Mouse (Mus musculus): Measurements from ENCODE around the gene Dcdc2c. TPM values are rescaled to one million over a fixed set of nuclear protein-coding genes. Genes with fewer than 3 reads are reported as not detected.

Dcdc2c gene
- polyA plus RNA-seq, 1 experiment from 2014 or later: not detected

- no peaks in the 10 kb centered on the region for H3K27me3 ChIP-seq (ENCODE audit: control insufficient read depth, insufficient read depth, low read length)
- H3K4me1 ChIP-seq (ENCODE audit: control insufficient read depth, insufficient read depth, low read length): no peaks in the 10 kb centered on the region
- H3K27ac ChIP-seq (ENCODE audit: low read length): no peak within 1 kb of the TSS
- H3K4me2 ChIP-seq (ENCODE audit: low read depth, low read length): no peak within 1 kb of the TSS
- WGBS: 68% methylated on average over 8 of the region's 8 CpGs
- H3K9ac ChIP-seq (ENCODE audit: low read length): no peak within 1 kb of the TSS
- H3K4me3 ChIP-seq (replicated peaks; ENCODE audit: low read length): no peak within 1 kb of the TSS
- ATAC-seq (ENCODE audit: insufficient read depth, low FRiP score): no peak
- no peaks in the 10 kb centered on the region for H3K9me3 ChIP-seq (replicated peaks; ENCODE audit: control insufficient read depth, low read length)
- H3K36me3 ChIP-seq (ENCODE audit: control insufficient read depth, insufficient read depth, low read length): no peaks in the 10 kb centered on the region
Measured at GRCm38 (mm10) chr12:28582423-28582822, 30.2 kb upstream of the Dcdc2c start, which contains the start of gene Allc. TSS of gene Allc (minus strand) at chr12:28582523.

GRCm38 (mm10) chr12:28579132-28579531 is 26.9 kb upstream of the Dcdc2c start:
- Histone ChIP-seq H3K9ac (ENCODE audit: low read length) (no peak overlapping the region), H3K4me2 (ENCODE audit: low read depth, low read length) (no peak overlapping the region), H3K27me3 (ENCODE audit: control insufficient read depth, insufficient read depth, low read length) (no peaks in the 10 kb centered on the region), H3K4me3 (replicated peaks; ENCODE audit: low read length) (no peak overlapping the region), H3K9me3 (replicated peaks; ENCODE audit: control insufficient read depth, low read length) (no peaks in the 10 kb centered on the region), H3K36me3 (ENCODE audit: control insufficient read depth, insufficient read depth, low read length) (no peaks in the 10 kb centered on the region), H3K27ac (ENCODE audit: low read length) (no peak overlapping the region), H3K4me1 (ENCODE audit: control insufficient read depth, insufficient read depth, low read length) (no peaks in the 10 kb centered on the region)
- ATAC-seq (ENCODE audit: insufficient read depth, low FRiP score): no peak
- WGBS: 29% methylated on average over 4 of the region's 4 CpGs

- no peaks in the 10 kb centered on the region for H3K9me3 ChIP-seq (replicated peaks; ENCODE audit: control insufficient read depth, low read length)
- H3K27ac ChIP-seq (ENCODE audit: low read length): no peak overlapping the region
- H3K36me3 ChIP-seq (ENCODE audit: control insufficient read depth, insufficient read depth, low read length): no peaks in the 10 kb centered on the region
- ATAC-seq (ENCODE audit: insufficient read depth, low FRiP score): no peak
- H3K4me2 ChIP-seq (ENCODE audit: low read depth, low read length): no peak overlapping the region
- no peaks in the 10 kb centered on the region for H3K4me1 ChIP-seq (ENCODE audit: control insufficient read depth, insufficient read depth, low read length)
- H3K4me3 ChIP-seq (replicated peaks; ENCODE audit: low read length): no peak overlapping the region
- no peaks in the 10 kb centered on the region for H3K27me3 ChIP-seq (ENCODE audit: control insufficient read depth, insufficient read depth, low read length)
- WGBS: 84% methylated on average over 3 of the region's 3 CpGs
- no peak overlapping the region for H3K9ac ChIP-seq (ENCODE audit: low read length)
Measured at GRCm38 (mm10) chr12:28578147-28578546, 25.9 kb upstream of the Dcdc2c start.

- Histone ChIP-seq H3K9ac (ENCODE audit: low read length) (no peak overlapping the region), H3K36me3 (ENCODE audit: control insufficient read depth, insufficient read depth, low read length) (no peaks in the 10 kb centered on the region), H3K27me3 (ENCODE audit: control insufficient read depth, insufficient read depth, low read length) (no peaks in the 10 kb centered on the region), H3K4me1 (ENCODE audit: control insufficient read depth, insufficient read depth, low read length) (no peaks in the 10 kb centered on the region), H3K4me3 (replicated peaks; ENCODE audit: low read length) (no peak overlapping the region), H3K27ac (ENCODE audit: low read length) (no peak overlapping the region), H3K4me2 (ENCODE audit: low read depth, low read length) (no peak overlapping the region), H3K9me3 (replicated peaks; ENCODE audit: control insufficient read depth, low read length) (no peaks in the 10 kb centered on the region)
- ATAC-seq (ENCODE audit: insufficient read depth, low FRiP score): no peak
- 70% methylated on average over 6 of the region's 6 CpGs for WGBS
Measured at GRCm38 (mm10) chr12:28575366-28576070, 23.3 kb upstream of the Dcdc2c start.

GRCm38 (mm10) chr12:28572241-28572640 is 20.0 kb upstream of the Dcdc2c start:
- ATAC-seq (ENCODE audit: insufficient read depth, low FRiP score): no peak

GRCm38 (mm10) chr12:28551775-28552174 is 424 bp downstream of the Dcdc2c start:
- H3K9ac ChIP-seq (ENCODE audit: low read length): no peak overlapping the region
- H3K4me2 ChIP-seq (ENCODE audit: low read depth, low read length): no peak overlapping the region
- WGBS: 50% methylated on average over 18 of the region's 18 CpGs
- H3K4me3 ChIP-seq (replicated peaks; ENCODE audit: low read length): no peak overlapping the region
- H3K27ac ChIP-seq (ENCODE audit: low read length): no peak overlapping the region
- H3K4me1 ChIP-seq (ENCODE audit: control insufficient read depth, insufficient read depth, low read length): no peaks in the 10 kb centered on the region
- H3K9me3 ChIP-seq (replicated peaks; ENCODE audit: control insufficient read depth, low read length): no peaks in the 10 kb centered on the region
- no peak for ATAC-seq (ENCODE audit: insufficient read depth, low FRiP score)
- no peaks in the 10 kb centered on the region for H3K27me3 ChIP-seq (ENCODE audit: control insufficient read depth, insufficient read depth, low read length)
- H3K36me3 ChIP-seq (ENCODE audit: control insufficient read depth, insufficient read depth, low read length): no peaks in the 10 kb centered on the region

More at GRCm38 (mm10) chr12:28572241-28572640, 20.0 kb upstream of the Dcdc2c start:
- Histone ChIP-seq H3K27me3 (ENCODE audit: control insufficient read depth, insufficient read depth, low read length) (no peaks in the 10 kb centered on the region), H3K9me3 (replicated peaks; ENCODE audit: control insufficient read depth, low read length) (no peaks in the 10 kb centered on the region), H3K27ac (ENCODE audit: low read length) (no peak overlapping the region), H3K4me3 (replicated peaks; ENCODE audit: low read length) (no peak overlapping the region), H3K4me1 (ENCODE audit: control insufficient read depth, insufficient read depth, low read length) (no peaks in the 10 kb centered on the region), H3K4me2 (ENCODE audit: low read depth, low read length) (no peak overlapping the region), H3K9ac (ENCODE audit: low read length) (no peak overlapping the region), H3K36me3 (ENCODE audit: control insufficient read depth, insufficient read depth, low read length) (no peaks in the 10 kb centered on the region)
- 75% methylated on average over 2 of the region's 2 CpGs for WGBS

GRCm38 (mm10) chr12:28548887-28549286 is 3.3 kb downstream of the Dcdc2c start:
- Histone ChIP-seq H3K4me1 (ENCODE audit: control insufficient read depth, insufficient read depth, low read length) (no peaks in the 10 kb centered on the region), H3K4me2 (ENCODE audit: low read depth, low read length) (no peak overlapping the region), H3K27ac (ENCODE audit: low read length) (no peak overlapping the region), H3K4me3 (replicated peaks; ENCODE audit: low read length) (no peak overlapping the region), H3K9me3 (replicated peaks; ENCODE audit: control insufficient read depth, low read length) (no peaks in the 10 kb centered on the region), H3K27me3 (ENCODE audit: control insufficient read depth, insufficient read depth, low read length) (no peaks in the 10 kb centered on the region), H3K9ac (ENCODE audit: low read length) (no peak overlapping the region), H3K36me3 (ENCODE audit: control insufficient read depth, insufficient read depth, low read length) (no peaks in the 10 kb centered on the region)
- ATAC-seq (ENCODE audit: insufficient read depth, low FRiP score): no peak
- 51% methylated on average over 4 of the region's 4 CpGs for WGBS

- Histone ChIP-seq H3K36me3 (ENCODE audit: control insufficient read depth, insufficient read depth, low read length) (no peaks in the 10 kb centered on the region), H3K9ac (ENCODE audit: low read length) (no peak overlapping the region), H3K9me3 (replicated peaks; ENCODE audit: control insufficient read depth, low read length) (no peaks in the 10 kb centered on the region), H3K4me3 (replicated peaks; ENCODE audit: low read length) (no peak overlapping the region), H3K4me2 (ENCODE audit: low read depth, low read length) (no peak overlapping the region), H3K4me1 (ENCODE audit: control insufficient read depth, insufficient read depth, low read length) (no peaks in the 10 kb centered on the region), H3K27ac (ENCODE audit: low read length) (no peak overlapping the region), H3K27me3 (ENCODE audit: control insufficient read depth, insufficient read depth, low read length) (no peaks in the 10 kb centered on the region)
- WGBS: 28% methylated on average over 1 of the region's 1 CpGs
- no peak for ATAC-seq (ENCODE audit: insufficient read depth, low FRiP score)
Measured at GRCm38 (mm10) chr12:28514264-28514775, 37.9 kb downstream of the Dcdc2c start.

- Histone ChIP-seq H3K4me2 (ENCODE audit: low read depth, low read length) (no peak overlapping the region), H3K27ac (ENCODE audit: low read length) (no peak overlapping the region), H3K9ac (ENCODE audit: low read length) (no peak overlapping the region), H3K9me3 (replicated peaks; ENCODE audit: control insufficient read depth, low read length) (no peaks in the 10 kb centered on the region), H3K4me1 (ENCODE audit: control insufficient read depth, insufficient read depth, low read length) (no peaks in the 10 kb centered on the region), H3K4me3 (replicated peaks; ENCODE audit: low read length) (no peak overlapping the region), H3K27me3 (ENCODE audit: control insufficient read depth, insufficient read depth, low read length) (no peaks in the 10 kb centered on the region), H3K36me3 (ENCODE audit: control insufficient read depth, insufficient read depth, low read length) (no peaks in the 10 kb centered on the region)
- 23% methylated on average over 5 of the region's 5 CpGs for WGBS
- ATAC-seq (ENCODE audit: insufficient read depth, low FRiP score): no peak
Measured at GRCm38 (mm10) chr12:28509699-28510280, 42.4 kb downstream of the Dcdc2c start.
